Mouse (Mus musculus) heart, adult 2 months (tissue): ENCODE measurements around the gene Padi3. TPM values are rescaled to one million over a fixed set of nuclear protein-coding genes. Genes with fewer than 3 reads are reported as not detected.

Experiments used
- DNase-seq, 2 experiments: peaks; one replicate each; pipeline ENCODE4 v3.0.0; 2021
- H3K27ac ChIP-seq: fragments of 200-600 bp; 2 replicates; pipeline ENCODE4 v1.8.1; 2022
- H3K27me3 ChIP-seq: fragments of 200-500 bp; 2 replicates; pipeline ENCODE4 v1.6.1; 2012; ENCODE audit warnings: mild to moderate bottlenecking, low read length, inconsistent platforms, mixed read lengths; ENCODE audit not compliant: control insufficient read depth, insufficient read depth
- H3K36me3 ChIP-seq: fragments of 200-500 bp; 2 replicates; pipeline ENCODE4 v1.6.1; 2012; ENCODE audit warnings: low read length, inconsistent platforms; ENCODE audit not compliant: control insufficient read depth, insufficient read depth
- H3K4me1 ChIP-seq: fragments of 200-500 bp; 2 replicates; pipeline ENCODE4 v1.6.1; 2011; ENCODE audit warnings: low read length; ENCODE audit not compliant: control insufficient read depth, insufficient read depth
- H3K4me3 ChIP-seq: fragments of 200-600 bp; 2 replicates; pipeline ENCODE4 v1.8.1; 2022
- H3K79me2 ChIP-seq: fragments of 200-500 bp; replicated peaks from 2 replicates; pipeline ENCODE4 v1.6.1; 2012; ENCODE audit warnings: mild to moderate bottlenecking, inconsistent platforms, low read length, moderate library complexity, mixed read lengths; ENCODE audit not compliant: control insufficient read depth, insufficient read depth
- H3K9ac ChIP-seq: fragments of 200-500 bp; 2 replicates; pipeline ENCODE4 v1.6.1; 2012; ENCODE audit warnings: low read depth, mild to moderate bottlenecking, control low read depth, inconsistent platforms, low read length, mixed read lengths
- CTCF ChIP-seq: fragments of 200-600 bp; IDR thresholded peaks from 2 replicates; pipeline ENCODE4 v1.8.1; 2022; ENCODE audit warnings: antibody characterized with exemption, mild to moderate bottlenecking, moderate library complexity
- EP300 ChIP-seq: fragments of 200-500 bp; IDR thresholded peaks from 2 replicates; pipeline ENCODE4 v1.6.1; 2011; ENCODE audit warnings: low read depth, low read length, control low read depth; ENCODE audit not compliant: insufficient read depth
- POLR2A ChIP-seq: fragments of 200-500 bp; IDR thresholded peaks from 2 replicates; pipeline ENCODE4 v1.6.1; 2011; ENCODE audit warnings: mild to moderate bottlenecking, low read depth, low read length, control low read depth; ENCODE audit not compliant: insufficient read depth
- WGBS: fragments of 180-500 bp; shearing (Covaris S2); methylation state at CpG from one replicate; pipeline ENCODE4 v1.1.7; 2018; 5-methylcytosine and 5-hydroxymethylcytosine counted together
- intact Hi-C: fragments of 180-260 bp; cut with DNase I; formaldehyde crosslinking; loops from one replicate; pipeline ENCODE4 v1.15.1; 2025
- polyA plus RNA-seq: library from polyadenylated mRNA; depleted of rRNA; stranded (reverse); fragments of >200 nt; gene quantifications from 2 replicates; pipeline ENCODE4 v1.2.3, GENCODE M21; 2012
- total RNA-seq, 2 experiments: library from RNA; stranded (reverse); gene quantifications; 2 replicates each; pipeline ENCODE4 v1.2.3; 2021

The Padi3 gene
- total and polyA plus RNA-seq, 3 experiments, result 0.09 to 0.16 TPM; not detected in 1

DNA sequence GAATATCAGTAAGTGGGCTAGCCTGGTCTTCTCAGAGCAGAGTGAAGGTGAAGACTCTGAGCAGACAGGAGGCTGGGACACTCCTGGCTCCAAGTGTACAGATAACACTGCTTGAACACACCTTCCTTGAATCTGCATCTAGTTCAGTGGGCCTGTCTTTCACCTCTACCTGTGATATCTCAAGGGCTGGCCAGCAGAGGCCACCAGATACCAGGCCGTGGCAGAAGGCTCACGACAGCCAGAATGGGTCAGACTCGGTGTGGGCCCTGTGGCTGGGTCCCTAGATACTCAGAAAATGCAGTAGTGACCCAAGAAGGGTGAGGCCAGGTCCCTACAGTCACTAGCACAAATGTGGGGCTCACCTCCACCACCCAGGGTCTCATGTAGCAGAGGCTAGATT lies 16.8 kb upstream of the Padi3 start:
- DNase-seq, result no peak
- TF ChIP-seq CTCF (no peak), POLR2A (no peak), EP300 (no peak)
- Histone ChIP-seq H3K79me2 (no peaks in the 10 kb centered on the region), H3K9ac (no peak overlapping the region), H3K4me1 (no peaks in the 10 kb centered on the region), H3K27me3 (no peaks in the 10 kb centered on the region), H3K36me3 (no peaks in the 10 kb centered on the region), H3K4me3 (no peak overlapping the region), H3K27ac (no peak overlapping the region)
- WGBS, result 47% methylated on average over 3 of the region's 3 CpGs
- intact Hi-C loops, result no loop called here

DNA sequence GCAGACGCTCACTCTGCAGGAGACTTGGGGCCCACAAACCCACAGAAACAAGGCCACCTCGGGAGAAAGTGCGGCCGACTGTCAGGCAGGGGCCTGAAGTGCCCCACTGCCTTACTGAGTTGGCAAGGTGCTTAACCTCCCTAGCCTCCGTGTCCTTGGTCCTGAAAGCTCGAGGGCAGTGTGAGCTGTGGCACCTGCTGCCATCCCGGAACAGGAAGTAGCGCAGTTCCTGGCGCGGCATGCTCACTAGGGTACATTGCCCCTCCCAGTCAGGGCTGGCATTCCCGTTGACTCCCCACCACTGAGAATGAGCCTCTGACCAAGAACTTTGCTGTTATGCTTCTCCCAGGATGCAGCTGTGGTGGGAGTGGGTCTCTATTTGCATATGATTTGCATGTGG lies 15.5 kb upstream of the Padi3 start:
- intact Hi-C loops, result no loop called here
- no peaks in the 10 kb centered on the region for H3K36me3 ChIP-seq
- DNase-seq, result no peak

DNA sequence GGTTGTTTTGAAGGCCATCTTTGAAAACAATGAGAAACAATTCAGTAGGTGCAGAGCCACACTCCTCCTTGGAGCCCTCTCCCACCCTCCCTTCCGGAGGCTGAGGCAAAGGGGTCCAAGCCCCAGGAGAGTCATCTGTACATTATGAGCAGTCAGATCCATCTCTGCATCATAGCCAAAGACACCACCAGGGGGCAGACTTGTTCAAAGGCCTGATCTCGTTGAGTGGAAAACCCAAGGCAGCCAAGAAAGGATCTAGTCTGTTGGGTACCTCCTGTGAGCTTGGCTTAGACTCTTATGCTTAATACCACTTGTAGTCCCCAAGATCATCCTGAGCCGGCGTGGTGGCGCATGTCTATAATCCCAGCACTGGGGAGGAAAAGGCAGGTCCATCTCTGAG lies 11.5 kb upstream of the Padi3 start:
- H3K27me3 ChIP-seq, result no peaks in the 10 kb centered on the region
- WGBS, result 76% methylated on average over 5 of the region's 5 CpGs
- no peak overlapping the region for H3K4me3 ChIP-seq
- no peaks in the 10 kb centered on the region for H3K36me3 ChIP-seq
- no peak overlapping the region for H3K9ac ChIP-seq
- H3K27ac ChIP-seq, result no peak overlapping the region
- H3K4me1 ChIP-seq, result no peaks in the 10 kb centered on the region
- intact Hi-C loops, result no loop called here
- no peaks in the 10 kb centered on the region for H3K79me2 ChIP-seq
- peak; percentile 59 for TF ChIP-seq CTCF
- TF ChIP-seq EP300, result no peak
- peak; percentile 29 to 36 for DNase-seq

More for the DNA sequence above, 15.5 kb upstream of the Padi3 start:
- Histone ChIP-seq H3K27ac (no peak overlapping the region), H3K79me2 (no peaks in the 10 kb centered on the region), H3K9ac (no peak overlapping the region), H3K27me3 (no peaks in the 10 kb centered on the region), H3K4me1 (no peaks in the 10 kb centered on the region), H3K4me3 (no peak overlapping the region)
- TF ChIP-seq EP300 (no peak), POLR2A (no peak), CTCF (no peak)
- WGBS, result 56% methylated on average over 11 of the region's 11 CpGs

DNA sequence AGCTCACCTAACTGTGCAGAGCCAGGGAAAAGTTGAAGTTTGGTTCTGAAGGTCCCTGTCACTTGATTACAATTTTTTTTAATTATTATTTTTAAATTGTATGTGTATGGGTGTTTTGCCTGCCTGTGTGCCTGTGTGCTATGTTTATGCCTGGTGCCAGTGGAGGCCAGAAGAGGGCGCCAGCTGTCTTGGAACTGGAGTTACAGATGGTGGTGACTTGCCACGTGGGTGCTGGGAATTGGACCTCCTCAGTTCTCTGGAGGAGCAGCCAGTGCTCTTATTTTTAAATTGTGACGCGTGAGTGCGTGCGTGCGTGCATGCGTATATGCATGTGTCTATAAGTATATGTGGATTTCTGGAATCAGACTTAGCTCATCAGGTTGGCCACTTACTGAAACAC lies 7.0 kb upstream of the Padi3 start:
- H3K27me3 ChIP-seq, result peaks cover 1% of the 10 kb centered on the region; the same call in 1 of the 2 replicates
- 92% methylated on average over 8 of the region's 8 CpGs for WGBS
- H3K27ac ChIP-seq, result no peak overlapping the region
- no peaks in the 10 kb centered on the region for H3K4me1 ChIP-seq
- H3K36me3 ChIP-seq, result no peaks in the 10 kb centered on the region
- DNase-seq, result no peak
- no peak for TF ChIP-seq POLR2A
- no peak for TF ChIP-seq EP300
- no peak for TF ChIP-seq CTCF
- no peak overlapping the region for H3K4me3 ChIP-seq
- intact Hi-C loops, result loop anchor here (5.0 kb wide), 1 partner anchor 140 kb away; no protein-coding TSS in a partner anchor
- H3K79me2 ChIP-seq, result no peaks in the 10 kb centered on the region
- no peak overlapping the region for H3K9ac ChIP-seq

DNA sequence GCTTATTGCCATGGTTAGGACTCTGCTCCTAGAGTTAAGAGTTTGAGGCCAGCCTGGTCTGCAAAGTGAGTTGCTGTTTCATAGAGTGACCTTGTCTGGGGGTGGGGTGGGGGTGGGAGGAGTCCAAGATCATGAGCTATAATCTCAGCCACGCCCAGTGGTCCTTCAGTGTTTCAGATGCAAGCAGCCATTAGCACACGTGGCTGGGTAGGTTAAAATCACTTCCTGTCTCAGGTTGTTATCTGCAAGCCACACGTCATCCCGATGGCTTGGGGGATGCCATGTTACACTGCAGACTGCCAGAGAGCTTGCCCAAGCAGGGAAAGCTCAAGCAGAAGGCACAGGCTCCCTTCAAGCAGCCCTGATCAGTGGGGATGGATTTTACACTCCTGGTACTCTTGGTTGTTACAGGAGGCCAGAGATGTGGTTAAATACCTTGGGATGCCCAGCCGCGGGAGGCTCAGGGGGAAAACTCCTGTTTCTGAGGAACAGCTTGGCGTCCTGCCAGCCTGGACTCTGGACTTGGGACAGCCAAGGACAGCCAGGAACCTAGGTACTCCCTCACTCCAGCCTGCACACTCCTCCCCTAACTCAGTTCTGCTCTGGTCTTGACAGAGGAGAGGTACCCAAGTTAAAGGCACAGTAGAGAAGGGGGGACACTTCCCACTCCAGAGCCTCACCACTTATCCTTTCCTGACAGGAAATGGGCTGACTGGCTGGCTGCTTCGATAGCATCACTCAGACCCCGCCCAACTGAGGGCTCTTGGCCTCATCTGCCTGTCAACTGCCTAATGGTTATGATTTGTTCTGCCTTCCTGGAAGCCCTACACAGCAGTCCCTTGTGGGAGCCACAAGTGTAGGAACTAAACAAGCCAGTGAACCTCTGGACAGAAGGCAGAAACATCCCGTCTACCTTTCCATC lies 5.8 kb upstream of the Padi3 start:
- Histone ChIP-seq H3K27me3 (peaks cover 1% of the 10 kb centered on the region; the same call in 1 of the 2 replicates), H3K9ac (no peak overlapping the region), H3K4me3 (no peak overlapping the region), H3K4me1 (no peaks in the 10 kb centered on the region), H3K79me2 (no peaks in the 10 kb centered on the region), H3K36me3 (no peaks in the 10 kb centered on the region), H3K27ac (no peak overlapping the region)
- no peak for TF ChIP-seq POLR2A
- TF ChIP-seq EP300, result no peak
- no peak for TF ChIP-seq CTCF
- WGBS, result 15% methylated on average over 10 of the region's 10 CpGs
- intact Hi-C loops, result loop anchor here (5.0 kb wide), 1 partner anchor 141 kb away; no protein-coding TSS in a partner anchor
- peak in 1 of 2 experiments; percentile 16 for DNase-seq

DNA sequence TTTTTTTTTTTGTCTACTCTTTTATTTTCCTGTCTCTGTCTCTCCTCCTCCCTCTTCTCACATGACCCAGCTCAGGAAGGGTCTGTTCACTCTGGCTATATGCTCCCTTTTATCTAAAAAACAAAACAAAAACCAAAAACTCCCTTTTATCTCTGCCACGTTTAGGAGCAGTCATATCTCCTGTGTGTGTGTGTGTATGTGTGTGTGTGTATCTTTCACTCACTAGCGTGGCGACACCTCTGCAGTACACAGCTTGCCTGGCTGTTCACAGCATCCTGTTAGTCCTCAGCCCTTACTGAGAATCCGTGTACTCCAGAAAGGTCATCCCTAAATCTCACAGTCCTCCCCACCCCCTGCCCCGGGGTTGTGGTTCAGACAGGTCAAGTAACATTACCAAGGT lies 5.0 kb upstream of the Padi3 start:
- no peaks in the 10 kb centered on the region for H3K36me3 ChIP-seq
- DNase-seq, result no peak
- H3K79me2 ChIP-seq, result no peaks in the 10 kb centered on the region
- no peak overlapping the region for H3K9ac ChIP-seq
- no peak overlapping the region for H3K27ac ChIP-seq
- H3K4me1 ChIP-seq, result no peaks in the 10 kb centered on the region
- TF ChIP-seq CTCF (no peak), POLR2A (no peak)
- H3K4me3 ChIP-seq, result no peak overlapping the region
- intact Hi-C loops, result loop anchor here (5.0 kb wide), 1 partner anchor 142 kb away; no protein-coding TSS in a partner anchor
- peaks cover 1% of the 10 kb centered on the region; the same call in 1 of the 2 replicates for H3K27me3 ChIP-seq
- WGBS, result 45% methylated on average over 5 of the region's 5 CpGs
